Mouse (Mus musculus) cerebellum, adult 2 months (tissue): Measurements from ENCODE around the gene Dtnb. TPM values are rescaled to one million over a fixed set of nuclear protein-coding genes. Genes with fewer than 3 reads are reported as not detected.

Experiments used
- DNase-seq, 2 experiments: peaks; one replicate each; pipeline ENCODE4 v3.0.0; 2021
- H3K27ac ChIP-seq: fragments of 200-500 bp; 2 replicates; pipeline ENCODE4 v1.5.1; 2012; ENCODE audit warnings: low read length, control low read depth, inconsistent platforms; ENCODE audit not compliant: insufficient read depth
- H3K27me3 ChIP-seq: fragments of 200-500 bp; 2 replicates; pipeline ENCODE4 v1.6.1; 2012; ENCODE audit warnings: inconsistent platforms, mild to moderate bottlenecking, low read length, moderate library complexity; ENCODE audit not compliant: control insufficient read depth, insufficient read depth
- H3K4me1 ChIP-seq: fragments of 200-500 bp; 2 replicates; pipeline ENCODE4 v1.6.1; 2011; ENCODE audit warnings: low read length; ENCODE audit not compliant: control insufficient read depth, insufficient read depth
- H3K4me3 ChIP-seq: fragments of 200-500 bp; replicated peaks from 2 replicates; pipeline ENCODE3; 2011; ENCODE audit warnings: mild to moderate bottlenecking, low read depth, low read length, control low read depth; ENCODE audit not compliant: insufficient read depth
- CTCF ChIP-seq: fragments of 200-500 bp; IDR thresholded peaks from 2 replicates; pipeline ENCODE4 v1.5.1; 2011; ENCODE audit warnings: low read depth, mild to moderate bottlenecking, control low read depth, low read length, moderate library complexity, borderline replicate concordance; ENCODE audit not compliant: insufficient read depth
- POLR2A ChIP-seq: fragments of 200-500 bp; IDR thresholded peaks from 2 replicates; pipeline ENCODE4 v1.6.1; 2011; ENCODE audit warnings: low read length, control low read depth, borderline replicate concordance; ENCODE audit not compliant: insufficient read depth
- WGBS: fragments of 180-500 bp; shearing (Covaris S2); methylation state at CpG from one replicate; pipeline ENCODE4 v1.1.7; 2018; 5-methylcytosine and 5-hydroxymethylcytosine counted together
- polyA plus RNA-seq: library from polyadenylated mRNA; depleted of rRNA; stranded (reverse); fragments of >200 nt; gene quantifications from 2 replicates; pipeline ENCODE4 v1.2.3, GENCODE M21; 2012

Dtnb gene
- polyA plus RNA-seq, 1 experiment: 86.6 TPM

DNA sequence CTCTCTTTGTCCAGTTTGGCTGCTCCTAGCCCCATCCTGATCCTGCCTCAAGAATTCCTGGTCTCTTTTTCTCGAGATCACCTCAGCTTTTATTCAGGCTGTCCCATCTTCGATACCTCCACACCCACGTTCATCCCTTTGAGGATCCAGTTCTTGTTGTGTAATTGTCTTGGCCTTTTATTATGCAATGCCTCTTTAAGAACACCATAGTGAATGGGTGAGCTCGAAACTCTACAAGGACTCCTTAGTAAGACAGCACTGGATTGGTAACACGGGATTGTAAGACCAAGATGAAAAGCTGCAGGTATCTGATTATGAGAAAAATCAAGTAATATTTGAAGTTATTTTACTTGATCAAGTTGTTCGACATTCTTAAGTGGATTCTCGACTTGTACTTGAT is 34.0 kb downstream of the Dtnb start:
- no peak overlapping the region for H3K27ac ChIP-seq
- no peaks in the 10 kb centered on the region for H3K27me3 ChIP-seq
- 82% methylated on average over 7 of the region's 7 CpGs for WGBS
- TF ChIP-seq POLR2A (no peak), CTCF (no peak)
- DNase-seq: no peak
- no peak overlapping the region for H3K4me3 ChIP-seq
- no peaks in the 10 kb centered on the region for H3K4me1 ChIP-seq

DNA sequence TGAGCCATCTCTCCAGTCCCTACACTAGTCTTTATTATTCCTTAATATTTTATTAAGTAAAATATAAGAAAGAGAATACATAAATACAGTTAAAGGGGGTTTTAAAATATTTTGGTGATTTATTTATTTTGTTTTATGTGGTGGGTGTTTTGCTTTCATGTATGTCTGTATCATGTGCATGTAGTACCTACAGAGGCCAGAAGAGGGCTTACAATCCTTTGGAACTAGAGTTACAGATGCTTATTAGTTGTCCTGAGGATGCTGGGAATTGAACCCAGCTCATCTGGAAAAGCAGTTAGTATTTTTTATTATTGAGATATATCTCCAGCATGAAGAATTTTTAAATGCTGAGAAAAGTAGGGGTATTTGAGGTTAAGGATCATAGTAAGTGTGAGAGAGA is 37.6 kb downstream of the Dtnb start:
- Histone ChIP-seq H3K4me3 (no peak overlapping the region), H3K27me3 (no peaks in the 10 kb centered on the region), H3K27ac (no peak overlapping the region), H3K4me1 (no peaks in the 10 kb centered on the region)
- no peak for DNase-seq
- TF ChIP-seq CTCF (no peak), POLR2A (no peak)

- 88% methylated on average over 7 of the region's 7 CpGs for WGBS
- Histone ChIP-seq H3K4me3 (no peak overlapping the region), H3K27ac (no peak overlapping the region), H3K27me3 (no peaks in the 10 kb centered on the region), H3K4me1 (no peaks in the 10 kb centered on the region)
- TF ChIP-seq CTCF (no peak), POLR2A (no peak)
- DNase-seq: no peak
Observed at GRCm38 (mm10) chr12:3611871-3612270, 39.7 kb downstream of the Dtnb start.

DNA sequence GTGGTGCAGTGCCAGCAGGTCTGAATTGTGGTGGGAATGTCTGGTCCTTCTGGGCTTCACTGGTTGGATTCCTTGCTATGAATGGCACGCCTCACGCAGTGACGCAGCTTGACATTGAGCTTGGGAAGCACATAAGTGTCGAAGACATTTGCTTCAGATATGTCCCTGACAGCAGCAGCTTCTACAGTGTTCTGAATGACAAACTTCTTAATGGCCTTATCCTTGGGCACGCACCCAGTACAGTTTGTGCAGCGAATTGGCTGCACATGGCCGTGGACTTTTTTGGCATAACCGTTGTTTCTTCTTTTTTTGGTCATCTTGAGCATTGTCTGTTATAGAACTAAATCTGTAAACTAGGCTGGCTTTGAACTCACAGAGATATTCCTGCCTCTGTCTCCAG is 42.9 kb downstream of the Dtnb start:
- Histone ChIP-seq H3K4me1 (no peaks in the 10 kb centered on the region), H3K27ac (no peak overlapping the region), H3K27me3 (no peaks in the 10 kb centered on the region), H3K4me3 (no peak overlapping the region)
- TF ChIP-seq POLR2A: no peak
- no peak for DNase-seq
- WGBS: 91% methylated on average over 8 of the region's 8 CpGs

DNA sequence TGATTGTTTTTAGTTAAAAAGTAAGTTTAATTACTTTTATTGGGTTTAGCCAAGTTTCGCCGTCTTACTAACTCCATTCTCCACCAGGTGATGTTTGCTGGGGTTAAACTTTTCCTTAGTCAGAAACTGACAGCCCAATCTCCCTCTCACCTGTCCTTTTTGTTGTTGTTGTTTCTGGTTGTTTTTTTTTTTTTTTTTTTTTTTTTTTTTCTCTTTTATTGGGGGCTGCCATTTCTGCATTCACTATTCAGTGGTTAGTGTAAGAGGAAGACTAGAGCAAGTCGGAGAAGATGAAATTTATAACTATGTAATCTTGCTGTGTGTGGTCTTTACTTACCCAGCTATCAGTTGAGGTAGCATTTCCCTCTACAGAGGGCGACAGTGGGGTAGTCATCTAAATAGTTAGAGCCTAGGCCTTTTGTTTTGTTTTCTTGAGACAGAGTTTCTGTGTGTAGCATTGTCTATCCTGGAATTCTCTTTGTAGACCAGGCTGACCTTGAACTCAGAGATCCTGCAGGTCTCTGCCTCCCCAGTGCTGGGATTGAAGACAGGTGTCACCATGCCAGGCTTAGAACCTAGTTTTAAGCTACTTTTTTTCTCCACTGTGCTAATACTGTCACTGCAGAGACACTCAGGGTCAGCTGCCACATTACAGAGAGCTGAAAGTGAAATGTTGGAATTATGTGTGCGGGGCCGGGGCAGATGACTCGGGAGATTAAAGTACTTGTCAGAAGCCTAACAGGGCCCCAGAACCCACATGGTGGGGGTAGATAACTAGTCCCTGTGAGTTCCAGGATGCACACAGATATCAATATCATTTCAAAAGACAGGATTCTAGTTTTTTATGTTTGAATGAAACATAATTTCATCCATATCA is 46.2 kb downstream of the Dtnb start:
- WGBS: 93% methylated on average over 7 of the region's 7 CpGs
- TF ChIP-seq CTCF: no peak
- TF ChIP-seq POLR2A: no peak
- Histone ChIP-seq H3K27ac (no peak overlapping the region), H3K27me3 (no peaks in the 10 kb centered on the region), H3K4me1 (no peaks in the 10 kb centered on the region), H3K4me3 (no peak overlapping the region)
- no peak for DNase-seq

DNA sequence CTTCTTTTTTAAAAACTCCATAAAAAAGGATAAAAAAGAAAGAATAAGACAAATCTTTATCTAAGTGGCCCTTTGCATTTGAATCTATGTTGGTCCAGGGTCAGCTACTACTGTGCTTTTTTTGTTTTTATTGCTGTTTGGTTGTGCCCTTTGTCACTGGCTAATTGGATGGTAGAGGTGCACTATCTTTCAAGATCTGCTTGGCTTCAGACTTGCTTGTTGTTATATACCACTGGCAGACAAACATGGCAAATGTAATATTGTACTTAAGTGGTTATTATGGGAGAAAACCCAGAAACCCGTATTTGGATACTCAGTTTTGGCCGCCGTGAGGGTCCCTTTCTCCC is 46.8 kb downstream of the Dtnb start:
- WGBS: 96% methylated on average over 3 of the region's 3 CpGs
- Histone ChIP-seq H3K4me1 (no peaks in the 10 kb centered on the region), H3K27ac (no peak overlapping the region), H3K27me3 (no peaks in the 10 kb centered on the region), H3K4me3 (no peak overlapping the region)
- DNase-seq: no peak
- TF ChIP-seq POLR2A: no peak
- TF ChIP-seq CTCF: no peak

GRCm38 (mm10) chr12:3626880-3627279 is 54.7 kb downstream of the Dtnb start:
- DNase-seq: no peak
- no peak overlapping the region for H3K4me3 ChIP-seq
- H3K27ac ChIP-seq: no peak overlapping the region
- H3K27me3 ChIP-seq: no peaks in the 10 kb centered on the region
- WGBS: 94% methylated on average over 4 of the region's 4 CpGs
- H3K4me1 ChIP-seq: no peaks in the 10 kb centered on the region
- TF ChIP-seq CTCF (no peak), POLR2A (no peak)

GRCm38 (mm10) chr12:3641931-3642330 is 69.8 kb downstream of the Dtnb start:
- Histone ChIP-seq H3K4me1 (no peaks in the 10 kb centered on the region), H3K27me3 (no peaks in the 10 kb centered on the region), H3K4me3 (no peak overlapping the region), H3K27ac (no peak overlapping the region)
- no peak for DNase-seq
- WGBS: 62% methylated on average over 3 of the region's 3 CpGs
- TF ChIP-seq POLR2A (no peak), CTCF (no peak)

- peaks cover 7% of the 10 kb centered on the region for H3K4me1 ChIP-seq
- TF ChIP-seq POLR2A (no peak), CTCF (no peak)
- DNase-seq: no peak
- H3K4me3 ChIP-seq: no peak overlapping the region
- WGBS: 65% methylated on average over 7 of the region's 7 CpGs
- no peak overlapping the region for H3K27ac ChIP-seq
- no peaks in the 10 kb centered on the region for H3K27me3 ChIP-seq
Observed at GRCm38 (mm10) chr12:3656799-3657198, 84.6 kb downstream of the Dtnb start.
